Mouse (Mus musculus) kidney, embryonic 15.5 days (tissue): ENCODE measurements around the gene Csta1. TPM values are rescaled to one million over a fixed set of nuclear protein-coding genes. Genes with fewer than 3 reads are reported as not detected.

Experiments used
- polyA plus RNA-seq: library from polyadenylated mRNA; unstranded; fragments of >200 nt; fragmentation: Nextera tagmentation; extraction: Ambion mirVana; gene quantifications from 2 replicates; pipeline ENCODE4 v1.2.1, GENCODE M21; 2015

Csta1 gene
- polyA plus RNA-seq, 1 experiment from 2014 or later, result 0.14 TPM

Other genes starting within 250 kb of the Csta1 start
- gene Parp9, start 192.8 kb downstream of the Csta1 start, polyA plus RNA-seq, result 4.5 and 5.5 TPM in 2 replicates
- 3.3 and 3.4 TPM in 2 replicates for gene Dtx3l, start 192.1 kb downstream of the Csta1 start, polyA plus RNA-seq
- 36.8 and 38.8 TPM in 2 replicates for gene Kpna1, start 152.5 kb downstream of the Csta1 start, polyA plus RNA-seq
- gene Wdr5b, start 90.1 kb downstream of the Csta1 start, polyA plus RNA-seq, result 8.9 and 9.9 TPM in 2 replicates
- 319 and 327 TPM in 2 replicates for gene Fam162a, start 59.6 kb downstream of the Csta1 start, polyA plus RNA-seq
- 79.3 and 91.9 TPM in 2 replicates for gene Ccdc58, start 59.6 kb downstream of the Csta1 start, polyA plus RNA-seq
- gene Stfa2l1, start 25.6 kb upstream of the Csta1 start, polyA plus RNA-seq, result 1.2 and 1.9 TPM in 2 replicates
- gene Gm5483, start 53.0 kb upstream of the Csta1 start, polyA plus RNA-seq, result 2.4 and 4.9 TPM in 2 replicates
- gene Gm5416, start 79.2 kb upstream of the Csta1 start, polyA plus RNA-seq, result not detected in 2 replicates
- gene 2010005H15Rik, start 90.2 kb upstream of the Csta1 start, polyA plus RNA-seq, result not detected in 2 replicates
- gene Stfa1, start 145.7 kb upstream of the Csta1 start, polyA plus RNA-seq, result 9.0 and 11.3 TPM in 2 replicates
- gene BC117090, start 203.1 kb upstream of the Csta1 start, polyA plus RNA-seq, result not detected in 2 replicates
- gene BC100530, start 236.5 kb upstream of the Csta1 start, polyA plus RNA-seq, result 8.6 and 11.6 TPM in 2 replicates